ENCODE assay signal across 10 mouse cellular contexts in genomic region chr1:193541934-193542580, GRCm38 (mm10).
DNase-seq lines count a peak whose midpoint lies in the region; ATAC-seq and TF ChIP-seq lines count a peak whose summit lies in the region.
"Had no signal": no experiment of that assay in that cellular context is flagged by ENCODE, and none has a peak within 500 bp of the region (broad histone marks: within the 10 kb centered on the region; RNA-seq: fewer than 3 reads in every experiment).

No protein-coding gene starts in this region.

- TF ChIP-seq RAD21 in CH12.LX (IDR thresholded peaks at IDR 0.05; ENCODE audit: low read depth, low read length): no peak

- H3K9ac ChIP-seq in heart, embryonic 11.5 days (ENCODE audit: low read depth, low read length): 0 out of 2 replicates have a peak overlapping the region, but pooled peaks have one; percentile 23
- no peak overlapping the region for H3K9ac ChIP-seq in CH12.LX (ENCODE audit: insufficient read depth, low read depth)
- no peak overlapping the region for H3K9ac ChIP-seq in midbrain, embryonic 12.5 days (replicated peaks)

- no peak for ATAC-seq in heart, embryonic 11.5 days (replicated peaks; ENCODE audit: insufficient number of reproducible peaks, low FRiP score, low TSS enrichment)
- peak; percentile 84 for ATAC-seq in midbrain, embryonic 12.5 days (ENCODE audit: low FRiP score, low read depth)

- H3K36me3 ChIP-seq in heart, embryonic 11.5 days (ENCODE audit: control insufficient read depth, insufficient read depth, low read length): no peaks in the 10 kb centered on the region
- H3K36me3 ChIP-seq in CH12.LX (replicated peaks in 1 of 2; ENCODE audit: control insufficient read depth in 1 of 2, insufficient read depth in 1 of 2, low read length in 1 of 2): no peaks in the 10 kb centered on the region
- no peaks in the 10 kb centered on the region for H3K36me3 ChIP-seq in midbrain, embryonic 12.5 days

- no peaks in the 10 kb centered on the region for H3K9me3 ChIP-seq in heart, embryonic 11.5 days (replicated peaks; ENCODE audit: control insufficient read depth, low read length)
- H3K9me3 ChIP-seq in CH12.LX (replicated peaks; ENCODE audit: low read length): no peaks in the 10 kb centered on the region
- H3K9me3 ChIP-seq in midbrain, embryonic 12.5 days: no peaks in the 10 kb centered on the region

- WGBS in heart, embryonic 11.5 days (ENCODE audit: insufficient replicate concordance): 13% methylated on average over 13 of the region's 13 CpGs
- WGBS in midbrain, embryonic 12.5 days: 18% methylated on average over 13 of the region's 13 CpGs

- H3K4me2 ChIP-seq in heart, embryonic 11.5 days: peak overlapping the region; percentile 50
- no peak overlapping the region for H3K4me2 ChIP-seq in CH12.LX (ENCODE audit: insufficient read depth, low read depth, poor library complexity, severe bottlenecking)
- H3K4me2 ChIP-seq in midbrain, embryonic 12.5 days (replicated peaks): peak overlapping the region; percentile 37

- dilution Hi-C loops in CH12.LX (cut with MboI; ENCODE audit: extremely low pct_ligation_motif_present, extremely low pct_unique_long_range_greater_than_20kb, low sequenced_read_pairs): no loop called here

- peaks cover 7% of the 10 kb centered on the region; the same call in 1 of the 2 replicates for H3K4me1 ChIP-seq in heart, embryonic 11.5 days (ENCODE audit: control insufficient read depth, insufficient read depth, low read length)
- no peaks in the 10 kb centered on the region for H3K4me1 ChIP-seq in CH12.LX (ENCODE audit: control insufficient read depth in 1 of 2, insufficient read depth in 2 of 2)
- peaks cover 23% of the 10 kb centered on the region for H3K4me1 ChIP-seq in midbrain, embryonic 12.5 days

- TF ChIP-seq CTCF in CH12.LX (conservative IDR thresholded peaks at IDR 0.05 in 1 of 2, IDR thresholded peaks at IDR 0.05 in 1 of 2; ENCODE audit: low read depth in 2 of 2, low read length in 2 of 2): no peak

- no peak for DNase-seq in heart, adult 18-20 months
- no peak for DNase-seq in CH12.LX (ENCODE audit: extremely low read depth)
- DNase-seq in embryo, embryonic 9.5 days (ENCODE audit: extremely low spot score): peak; percentile 35
- no peak for DNase-seq in frontal cortex, postnatal 14 days (ENCODE audit: low spot score in 2 of 2)
- no peak for DNase-seq in natural killer cell, adult 2 months (ENCODE audit: low spot score in 2 of 2)
- DNase-seq in urinary bladder, postnatal 4 days (ENCODE audit: low spot score in 2 of 2): no peak
- DNase-seq: spleen, adult 18-20 months had no signal

- H3K4me3 ChIP-seq in heart, embryonic 11.5 days (ENCODE audit: low read depth, low read length): no peak overlapping the region
- H3K4me3 ChIP-seq in CH12.LX (replicated peaks in 1 of 3; ENCODE audit: low read depth in 2 of 3, low read length in 2 of 3, poor library complexity in 1 of 3): no peak overlapping the region
- H3K4me3 ChIP-seq in midbrain, embryonic 12.5 days: no peak overlapping the region

- no peaks in the 10 kb centered on the region for H3K79me2 ChIP-seq in CH12.LX (replicated peaks; ENCODE audit: control insufficient read depth, extremely low read depth, insufficient read depth, poor library complexity, severe bottlenecking)

- TF ChIP-seq EP300 in CH12.LX (IDR thresholded peaks at IDR 0.05; ENCODE audit: low read length): no peak

- in situ Hi-C loops in CH12.LX (cut with MboI; ENCODE audit: low pct_ligation_motif_present, low pct_unique_long_range_greater_than_20kb, low sequenced_read_pairs): no loop called here

- H3K27ac ChIP-seq in heart, embryonic 11.5 days (ENCODE audit: low read depth, low read length): no peak overlapping the region
- H3K27ac ChIP-seq in CH12.LX (ENCODE audit: insufficient read depth, low read depth): no peak overlapping the region
- H3K27ac ChIP-seq in midbrain, embryonic 12.5 days (replicated peaks): peak overlapping the region; percentile 44
- H3K27ac ChIP-seq: kidney, postnatal 0 days had no signal

- no peak for TF ChIP-seq POLR2A in CH12.LX (IDR thresholded peaks at IDR 0.05; ENCODE audit: low read depth, low read length)

- H3K27me3 ChIP-seq in heart, embryonic 11.5 days (ENCODE audit: control insufficient read depth, insufficient read depth, low read length): peaks cover 14% of the 10 kb centered on the region
- peaks cover 72% of the 10 kb centered on the region for H3K27me3 ChIP-seq in CH12.LX (replicated peaks)
- no peaks in the 10 kb centered on the region for H3K27me3 ChIP-seq in midbrain, embryonic 12.5 days

TF ChIP-seq in CH12.LX, 34 proteins besides CTCF, POLR2A, EP300 and RAD21:
- TF ChIP-seq MXI1 (IDR thresholded peaks at IDR 0.05; ENCODE audit: low read depth, low read length) (no peak), NRF1 (IDR thresholded peaks at IDR 0.05; ENCODE audit: low read depth, low read length) (0 out of 2 replicates have a peak, but pooled peaks have one; percentile 16), JUN (IDR thresholded peaks at IDR 0.05; ENCODE audit: insufficient read depth, low read depth, low read length) (no peak), E2F4 (IDR thresholded peaks at IDR 0.05; ENCODE audit: insufficient replicate concordance, low read depth, low read length) (no peak), MAFK (IDR thresholded peaks at IDR 0.05; ENCODE audit: insufficient replicate concordance, low read length) (no peak), PAX5 (IDR thresholded peaks at IDR 0.05; ENCODE audit: low read length) (no peak), ZMIZ1 (IDR thresholded peaks at IDR 0.05; ENCODE audit: low read depth, low read length) (no peak), USF1 (IDR thresholded peaks at IDR 0.05; ENCODE audit: low read depth, low read length) (no peak), MYC (IDR thresholded peaks at IDR 0.05; ENCODE audit: low read depth, low read length) (no peak)
